Mouse (Mus musculus): Measurements from ENCODE around the gene Npr1. TPM values are rescaled to one million over a fixed set of nuclear protein-coding genes. Genes with fewer than 3 reads are reported as not detected.

Npr1 gene
- polyA plus RNA-seq, 1 experiment from 2014 or later, result 2.5 TPM

GRCm38 (mm10) chr3:90490696-90491256 lies 25.1 kb upstream of the Npr1 start, which contains the start of gene Snapin:
TSS of gene Snapin (minus strand) at chr3:90491033.
- Histone ChIP-seq H3K9ac (ENCODE audit: low read length) (peak within 1 kb of the TSS; percentile 78), H3K9me3 (replicated peaks; ENCODE audit: control insufficient read depth, low read length) (no peaks in the 10 kb centered on the region), H3K4me1 (ENCODE audit: control insufficient read depth, insufficient read depth, low read length) (no peaks in the 10 kb centered on the region), H3K27ac (ENCODE audit: low read depth, low read length) (peak within 1 kb of the TSS; percentile 49; the same call in 1 of the 2 replicates), H3K4me3 (ENCODE audit: low read depth, low read length) (peak within 1 kb of the TSS; percentile 73), H3K27me3 (replicated peaks; ENCODE audit: control insufficient read depth, insufficient read depth, low read length) (no peaks in the 10 kb centered on the region), H3K4me2 (ENCODE audit: low read length) (peak within 1 kb of the TSS; percentile 51), H3K36me3 (ENCODE audit: control insufficient read depth, insufficient read depth, low read length) (peaks cover 33% of the 10 kb centered on the region)
- peak; percentile 99 for ATAC-seq
- DNase-seq (ENCODE audit: low spot score), result peak; percentile 98
- WGBS, result under 1% methylated on average over 37 of the region's 37 CpGs

DNA sequence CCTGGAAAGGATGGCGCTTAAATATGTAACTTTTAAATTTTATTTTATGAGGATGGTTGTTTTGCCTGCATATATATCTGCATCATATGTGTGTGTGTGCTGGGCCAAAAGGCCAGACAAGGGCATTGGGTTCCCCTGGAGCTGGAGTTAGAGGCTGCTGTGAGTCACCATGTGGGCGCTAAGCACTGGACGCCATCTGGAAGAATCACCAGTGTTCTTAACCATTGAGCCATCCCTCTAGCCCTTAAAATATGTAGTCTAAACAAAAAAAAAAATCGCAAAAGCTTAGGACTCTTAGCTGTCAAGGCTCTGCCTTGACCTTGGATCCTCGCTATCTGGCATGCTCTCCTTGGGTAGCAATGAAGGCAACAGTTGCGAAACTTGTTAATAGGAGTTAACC lies 22.9 kb upstream of the Npr1 start:
- Histone ChIP-seq H3K9ac (ENCODE audit: low read length) (no peak overlapping the region), H3K4me3 (ENCODE audit: low read depth, low read length) (no peak overlapping the region), H3K27me3 (replicated peaks; ENCODE audit: control insufficient read depth, insufficient read depth, low read length) (no peaks in the 10 kb centered on the region), H3K36me3 (ENCODE audit: control insufficient read depth, insufficient read depth, low read length) (peaks cover 53% of the 10 kb centered on the region), H3K4me2 (ENCODE audit: low read length) (no peak overlapping the region), H3K27ac (ENCODE audit: low read depth, low read length) (no peak overlapping the region), H3K9me3 (replicated peaks; ENCODE audit: control insufficient read depth, low read length) (no peaks in the 10 kb centered on the region), H3K4me1 (ENCODE audit: control insufficient read depth, insufficient read depth, low read length) (no peaks in the 10 kb centered on the region)
- WGBS, result 90% methylated on average over 6 of the region's 6 CpGs
- no peak for ATAC-seq
- no peak for DNase-seq (ENCODE audit: low spot score)

DNA sequence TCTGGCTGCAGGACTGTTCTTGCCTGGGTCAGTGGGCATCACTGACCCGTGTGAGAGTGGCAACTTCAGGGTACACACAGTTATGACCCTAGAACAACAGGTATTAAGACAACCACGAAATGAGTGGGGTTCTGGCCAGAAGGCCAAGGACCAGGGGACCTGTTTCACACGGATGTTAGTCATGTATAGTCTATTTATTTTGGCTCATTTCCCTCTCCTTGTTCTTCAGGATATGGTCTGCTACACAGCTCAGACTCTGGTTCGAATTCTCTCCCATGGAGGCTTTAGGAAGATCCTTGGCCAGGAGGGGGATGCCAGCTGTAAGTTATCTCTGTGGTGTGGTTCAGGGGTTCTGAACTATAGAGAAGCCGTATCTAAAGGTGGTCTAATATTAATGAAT lies 21.3 kb upstream of the Npr1 start:
- H3K4me2 ChIP-seq (ENCODE audit: low read length), result no peak overlapping the region
- H3K36me3 ChIP-seq (ENCODE audit: control insufficient read depth, insufficient read depth, low read length), result peaks cover 69% of the 10 kb centered on the region
- ATAC-seq, result no peak
- H3K27me3 ChIP-seq (replicated peaks; ENCODE audit: control insufficient read depth, insufficient read depth, low read length), result no peaks in the 10 kb centered on the region
- no peak overlapping the region for H3K9ac ChIP-seq (ENCODE audit: low read length)
- WGBS, result 84% methylated on average over 5 of the region's 5 CpGs
- H3K4me1 ChIP-seq (ENCODE audit: control insufficient read depth, insufficient read depth, low read length), result no peaks in the 10 kb centered on the region
- no peaks in the 10 kb centered on the region for H3K9me3 ChIP-seq (replicated peaks; ENCODE audit: control insufficient read depth, low read length)
- no peak for DNase-seq (ENCODE audit: low spot score)
- no peak overlapping the region for H3K4me3 ChIP-seq (ENCODE audit: low read depth, low read length)
- H3K27ac ChIP-seq (ENCODE audit: low read depth, low read length), result no peak overlapping the region

- Histone ChIP-seq H3K36me3 (ENCODE audit: control insufficient read depth, insufficient read depth, low read length) (peaks cover 31% of the 10 kb centered on the region), H3K27me3 (replicated peaks; ENCODE audit: control insufficient read depth, insufficient read depth, low read length) (no peaks in the 10 kb centered on the region), H3K4me2 (ENCODE audit: low read length) (peak within 1 kb of the TSS; percentile 77), H3K9me3 (replicated peaks; ENCODE audit: control insufficient read depth, low read length) (no peaks in the 10 kb centered on the region), H3K4me1 (ENCODE audit: control insufficient read depth, insufficient read depth, low read length) (peaks cover 5% of the 10 kb centered on the region), H3K4me3 (ENCODE audit: low read depth, low read length) (peak within 1 kb of the TSS; percentile 91), H3K27ac (ENCODE audit: low read depth, low read length) (peak within 1 kb of the TSS; percentile 96), H3K9ac (ENCODE audit: low read length) (peak within 1 kb of the TSS; percentile 95)
- DNase-seq (ENCODE audit: low spot score), result peak; percentile 99
- ATAC-seq, result peak; percentile 99
- WGBS, result under 1% methylated on average over 41 of the region's 45 CpGs
Observed at GRCm38 (mm10) chr3:90475831-90476611, 10.4 kb upstream of the Npr1 start, which contains the start of gene Ilf2. TSS of gene Ilf2 (plus strand) at chr3:90476126.

DNA sequence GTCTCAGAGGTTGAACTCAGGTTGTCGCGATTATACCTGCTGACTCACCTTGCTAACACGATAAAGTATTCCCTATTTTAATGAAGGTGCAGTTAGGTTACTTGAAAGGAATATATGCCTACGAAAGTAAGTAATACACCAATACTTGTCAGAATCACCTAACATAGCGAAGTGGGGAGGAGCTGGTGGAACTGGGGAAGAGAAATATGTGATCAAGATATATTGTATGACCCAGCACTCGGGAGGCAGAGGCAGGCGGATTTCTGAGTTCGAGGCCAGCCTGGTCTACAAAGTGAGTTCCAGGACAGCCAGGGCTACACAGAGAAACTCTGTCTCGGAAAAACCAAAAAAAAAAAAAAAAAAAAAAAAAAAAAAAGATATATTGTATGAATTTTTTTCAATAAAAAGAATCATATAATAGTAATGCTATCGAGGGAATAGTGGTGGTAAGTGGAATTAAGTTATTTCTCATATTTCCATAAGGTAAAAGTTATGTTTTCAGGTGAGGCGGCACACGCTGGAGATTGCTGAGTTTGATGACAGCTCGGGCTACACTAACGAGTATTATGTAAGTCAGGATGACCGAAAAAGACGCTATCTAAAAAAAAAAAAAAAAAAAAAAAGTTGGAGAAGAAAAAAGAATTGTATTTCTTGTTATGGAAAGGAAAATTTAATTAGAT lies 9.6 kb upstream of the Npr1 start:
- no peaks in the 10 kb centered on the region for H3K9me3 ChIP-seq (replicated peaks; ENCODE audit: control insufficient read depth, low read length)
- peak; percentile 27 for ATAC-seq
- WGBS, result 40% methylated on average over 15 of the region's 16 CpGs

GRCm38 (mm10) chr3:90472213-90472612 lies 6.5 kb upstream of the Npr1 start:
- H3K9me3 ChIP-seq (replicated peaks; ENCODE audit: control insufficient read depth, low read length), result no peaks in the 10 kb centered on the region
- H3K36me3 ChIP-seq (ENCODE audit: control insufficient read depth, insufficient read depth, low read length), result no peaks in the 10 kb centered on the region
- peak; percentile 29 for DNase-seq (ENCODE audit: low spot score)
- no peaks in the 10 kb centered on the region for H3K27me3 ChIP-seq (replicated peaks; ENCODE audit: control insufficient read depth, insufficient read depth, low read length)
- H3K27ac ChIP-seq (ENCODE audit: low read depth, low read length), result no peak overlapping the region
- peaks cover 3% of the 10 kb centered on the region for H3K4me1 ChIP-seq (ENCODE audit: control insufficient read depth, insufficient read depth, low read length)
- ATAC-seq, result no peak
- 31% methylated on average over 3 of the region's 3 CpGs for WGBS
- H3K9ac ChIP-seq (ENCODE audit: low read length), result no peak overlapping the region
- H3K4me2 ChIP-seq (ENCODE audit: low read length), result no peak overlapping the region
- no peak overlapping the region for H3K4me3 ChIP-seq (ENCODE audit: low read depth, low read length)

More for the DNA sequence above, 9.6 kb upstream of the Npr1 start:
- no peak overlapping the region for H3K9ac ChIP-seq (ENCODE audit: low read length)
- H3K36me3 ChIP-seq (ENCODE audit: control insufficient read depth, insufficient read depth, low read length), result peaks cover 24% of the 10 kb centered on the region
- DNase-seq (ENCODE audit: low spot score), result no peak
- H3K27ac ChIP-seq (ENCODE audit: low read depth, low read length), result no peak overlapping the region
- H3K4me1 ChIP-seq (ENCODE audit: control insufficient read depth, insufficient read depth, low read length), result peaks cover 5% of the 10 kb centered on the region
- H3K27me3 ChIP-seq (replicated peaks; ENCODE audit: control insufficient read depth, insufficient read depth, low read length), result no peaks in the 10 kb centered on the region
- peak overlapping the region; percentile 24 for H3K4me3 ChIP-seq (ENCODE audit: low read depth, low read length)
- peak overlapping the region; percentile 40; the same call in 1 of the 2 replicates for H3K4me2 ChIP-seq (ENCODE audit: low read length)

DNA sequence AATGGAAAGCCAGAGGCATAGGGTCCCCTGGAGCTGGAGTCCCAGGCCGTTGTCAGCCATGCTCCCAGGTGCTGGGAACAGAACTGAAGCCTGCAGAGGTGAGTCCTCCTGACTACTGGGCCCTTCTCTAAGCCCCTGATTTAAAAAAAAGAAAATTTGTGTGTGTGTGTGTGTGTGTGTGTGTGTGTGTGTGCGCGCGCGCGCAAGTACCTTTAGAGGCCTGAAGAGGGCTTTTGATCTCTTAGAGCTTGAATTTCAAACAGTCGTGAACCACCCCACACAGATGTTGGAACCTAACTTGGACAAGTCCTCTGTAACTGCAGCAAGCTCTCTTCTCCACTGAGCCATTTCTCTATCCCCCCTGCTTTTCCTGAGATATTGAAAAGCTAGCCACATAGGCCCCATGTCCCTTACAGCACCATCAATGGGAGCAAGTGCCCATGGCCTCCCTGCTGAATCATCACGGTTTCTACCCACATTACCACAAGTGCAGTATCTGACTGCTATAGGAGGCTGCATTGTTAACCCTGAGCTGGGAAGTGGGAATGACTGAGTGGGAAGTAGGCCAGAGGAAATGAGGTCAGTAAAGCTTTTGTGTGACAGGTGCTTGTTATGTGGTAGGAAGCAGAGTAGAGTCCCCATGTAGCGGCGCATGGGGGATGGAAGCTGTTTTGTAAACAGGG lies 2.1 kb upstream of the Npr1 start:
- Histone ChIP-seq H3K27me3 (replicated peaks; ENCODE audit: control insufficient read depth, insufficient read depth, low read length) (peaks cover 32% of the 10 kb centered on the region), H3K9ac (ENCODE audit: low read length) (no peak overlapping the region), H3K4me3 (ENCODE audit: low read depth, low read length) (no peak overlapping the region), H3K4me1 (ENCODE audit: control insufficient read depth, insufficient read depth, low read length) (peaks cover 6% of the 10 kb centered on the region; the same call in 1 of the 2 replicates), H3K36me3 (ENCODE audit: control insufficient read depth, insufficient read depth, low read length) (no peaks in the 10 kb centered on the region), H3K27ac (ENCODE audit: low read depth, low read length) (no peak overlapping the region), H3K9me3 (replicated peaks; ENCODE audit: control insufficient read depth, low read length) (no peaks in the 10 kb centered on the region), H3K4me2 (ENCODE audit: low read length) (no peak overlapping the region)
- DNase-seq (ENCODE audit: low spot score) (no peak), ATAC-seq (no peak)
- 97% methylated on average over 10 of the region's 10 CpGs for WGBS

- peak overlapping the region; percentile 55; the same call in 1 of the 2 replicates for H3K9ac ChIP-seq (ENCODE audit: low read length)
- H3K4me2 ChIP-seq (ENCODE audit: low read length), result peak overlapping the region; percentile 57
- ATAC-seq (peak; percentile 53; the same call in 1 of the 2 replicates), DNase-seq (ENCODE audit: low spot score) (peak; percentile 81)
- peaks cover 6% of the 10 kb centered on the region; the same call in 1 of the 2 replicates for H3K4me1 ChIP-seq (ENCODE audit: control insufficient read depth, insufficient read depth, low read length)
- under 1% methylated on average over 15 of the region's 15 CpGs for WGBS
- peaks cover 37% of the 10 kb centered on the region for H3K27me3 ChIP-seq (replicated peaks; ENCODE audit: control insufficient read depth, insufficient read depth, low read length)
- no peaks in the 10 kb centered on the region for H3K9me3 ChIP-seq (replicated peaks; ENCODE audit: control insufficient read depth, low read length)
- H3K4me3 ChIP-seq (ENCODE audit: low read depth, low read length), result peak overlapping the region; percentile 52
- H3K36me3 ChIP-seq (ENCODE audit: control insufficient read depth, insufficient read depth, low read length), result no peaks in the 10 kb centered on the region
- no peak overlapping the region for H3K27ac ChIP-seq (ENCODE audit: low read depth, low read length)
Observed at GRCm38 (mm10) chr3:90466311-90466766, 673 bp upstream of the Npr1 start.

Data from forebrain, embryonic 14.5 days (tissue).